Mouse (Mus musculus): ENCODE results near the gene Slc22a12. TPM values are rescaled to one million over a fixed set of nuclear protein-coding genes. Genes with fewer than 3 reads are reported as not detected.

Slc22a12 gene
- polyA plus RNA-seq, 1 experiment: not detected

DNA sequence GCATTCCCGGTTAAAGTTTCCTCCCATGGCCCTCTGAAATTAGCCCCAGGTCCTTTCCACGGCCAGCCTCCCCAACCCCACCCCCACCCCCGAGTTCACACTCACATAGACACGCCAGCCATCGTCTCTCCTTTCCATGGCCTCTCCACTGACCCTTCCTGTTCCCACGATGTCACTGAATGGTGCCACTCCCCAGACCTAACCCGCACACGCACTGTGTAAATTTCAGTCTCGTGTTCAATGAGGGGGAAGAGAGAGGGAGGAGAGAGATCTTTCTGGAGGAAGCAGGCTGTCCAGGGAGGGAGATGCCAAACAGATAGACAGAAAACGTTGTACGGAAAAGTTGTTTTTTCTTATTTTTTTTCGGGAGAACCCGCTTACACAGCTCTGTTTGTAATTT is 12.5 kb downstream of the Slc22a12 start:
- H3K27me3 ChIP-seq (ENCODE audit: control insufficient read depth, insufficient read depth, insufficient read length): peaks cover 88% of the 10 kb centered on the region
- no peaks in the 10 kb centered on the region for H3K36me3 ChIP-seq (ENCODE audit: control insufficient read depth, insufficient read depth)
- H3K79me3 ChIP-seq (ENCODE audit: low read depth): no peaks in the 10 kb centered on the region

DNA sequence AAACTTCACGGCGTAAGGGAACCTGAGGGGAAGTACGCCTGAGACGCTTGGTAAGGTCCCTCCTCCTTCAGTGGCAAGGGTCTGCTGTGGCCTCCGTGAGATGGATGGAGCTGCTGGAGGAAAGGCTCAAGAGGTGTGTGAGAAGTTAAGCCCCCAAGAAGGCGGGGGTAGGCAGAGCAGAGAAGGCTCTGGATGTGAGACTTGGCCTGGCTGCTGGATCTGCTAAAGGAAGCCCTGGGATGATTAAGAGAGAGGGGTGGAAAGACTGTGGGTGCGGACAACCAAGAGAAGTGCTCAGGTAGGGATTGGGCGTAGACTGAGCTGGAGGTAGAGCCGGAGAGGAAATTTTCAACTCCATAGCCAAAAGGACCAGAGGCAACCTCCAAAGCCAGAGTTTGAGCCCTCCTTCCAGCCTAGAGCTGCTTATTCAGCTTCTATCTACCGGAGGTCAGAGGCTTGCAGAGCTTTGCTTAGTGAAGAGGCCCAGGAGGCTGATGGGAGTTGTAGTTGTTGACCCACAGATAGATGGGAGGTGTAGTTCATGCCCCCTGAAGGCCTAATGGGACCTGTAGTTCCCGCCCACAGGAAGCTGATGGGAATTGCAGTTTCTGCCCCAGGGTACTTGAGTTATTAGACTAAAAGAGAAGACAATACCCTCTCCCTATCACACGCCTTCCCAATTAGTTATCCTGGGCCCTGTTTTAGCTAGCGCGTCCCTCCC is 13.4 kb downstream of the Slc22a12 start:
- peaks cover 81% of the 10 kb centered on the region for H3K27me3 ChIP-seq (ENCODE audit: control insufficient read depth, insufficient read depth, insufficient read length)
- no peaks in the 10 kb centered on the region for H3K36me3 ChIP-seq (ENCODE audit: control insufficient read depth, insufficient read depth)
- no peaks in the 10 kb centered on the region for H3K79me2 ChIP-seq (ENCODE audit: control insufficient read depth, insufficient read depth)
- TF ChIP-seq CTCF (IDR thresholded peaks at IDR 0.05; ENCODE audit: control insufficient read depth, insufficient read depth, insufficient read length) (no peak), MYOD1 (IDR thresholded peaks at IDR 0.05; ENCODE audit: control insufficient read depth, insufficient read length, low read depth) (no peak), MAX (IDR thresholded peaks at IDR 0.05) (no peak), CEBPB (IDR thresholded peaks at IDR 0.05; ENCODE audit: low read depth) (no peak), MYOG (IDR thresholded peaks at IDR 0.05; ENCODE audit: control insufficient read depth, extremely low read depth, insufficient read length) (no peak), USF1 (IDR thresholded peaks at IDR 0.05; ENCODE audit: low read depth) (no peak), FOSL1 (IDR thresholded peaks at IDR 0.05; ENCODE audit: insufficient read depth, low read length, poor library complexity, severe bottlenecking) (no peak)
- H3K4me3 ChIP-seq (ENCODE audit: insufficient read depth, poor library complexity, severe bottlenecking): no peak overlapping the region
- no peak overlapping the region for H3ac ChIP-seq (ENCODE audit: control insufficient read depth, insufficient read length, low read depth)
- H3K79me3 ChIP-seq (ENCODE audit: low read depth): no peaks in the 10 kb centered on the region

More for the DNA sequence above, 12.5 kb downstream of the Slc22a12 start:
- no peaks in the 10 kb centered on the region for H3K79me2 ChIP-seq (ENCODE audit: control insufficient read depth, insufficient read depth)
- no peak for TF ChIP-seq MYOG (IDR thresholded peaks at IDR 0.05; ENCODE audit: control insufficient read depth, extremely low read depth, insufficient read length)
- no peak for TF ChIP-seq CTCF (IDR thresholded peaks at IDR 0.05; ENCODE audit: control insufficient read depth, insufficient read depth, insufficient read length)
- no peak for TF ChIP-seq USF1 (IDR thresholded peaks at IDR 0.05; ENCODE audit: low read depth)
- TF ChIP-seq MYOD1 (IDR thresholded peaks at IDR 0.05; ENCODE audit: control insufficient read depth, insufficient read length, low read depth): no peak
- no peak for TF ChIP-seq FOSL1 (IDR thresholded peaks at IDR 0.05; ENCODE audit: insufficient read depth, low read length, poor library complexity, severe bottlenecking)
- TF ChIP-seq CEBPB (IDR thresholded peaks at IDR 0.05; ENCODE audit: low read depth): no peak
- no peak overlapping the region for H3K4me3 ChIP-seq (ENCODE audit: insufficient read depth, poor library complexity, severe bottlenecking)
- H3ac ChIP-seq (ENCODE audit: control insufficient read depth, insufficient read length, low read depth): no peak overlapping the region

DNA sequence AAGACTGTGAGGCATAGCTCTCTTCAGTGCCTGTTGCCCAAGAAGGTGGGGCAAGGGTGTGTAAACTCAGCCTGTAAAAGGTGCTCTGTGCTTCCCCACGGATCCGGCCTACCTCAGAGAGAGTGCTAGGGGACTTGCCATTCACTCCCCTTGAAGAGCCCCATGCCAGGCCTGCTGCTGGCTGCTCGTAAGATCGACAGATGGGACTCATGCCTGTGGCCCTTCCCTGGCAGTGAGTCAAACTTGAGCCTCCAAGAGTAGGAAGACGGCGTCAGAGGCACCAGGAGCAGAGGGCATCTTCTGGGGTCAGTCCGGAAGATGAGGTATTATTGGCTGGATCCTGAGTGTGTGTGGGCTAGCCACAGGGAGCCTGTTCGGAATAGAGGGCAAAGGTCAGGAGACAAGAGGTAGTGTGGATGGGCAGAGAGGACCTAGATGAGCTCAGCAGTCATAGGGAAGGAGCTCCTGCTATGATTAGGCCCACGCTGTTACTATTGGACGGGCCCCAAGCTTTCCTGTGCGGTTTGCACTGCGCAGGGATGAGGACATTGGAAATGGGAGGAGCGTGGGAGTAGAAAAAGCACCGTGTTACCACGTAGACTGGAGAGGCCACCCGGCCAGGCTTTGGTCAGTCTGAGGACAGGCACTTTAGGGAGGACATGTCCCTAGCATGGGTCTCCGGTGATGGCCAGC is 14.8 kb downstream of the Slc22a12 start:
- Histone ChIP-seq H3K4me3 (ENCODE audit: insufficient read depth, poor library complexity, severe bottlenecking) (no peak overlapping the region), H3K79me2 (ENCODE audit: control insufficient read depth, insufficient read depth) (no peaks in the 10 kb centered on the region), H3K36me3 (ENCODE audit: control insufficient read depth, insufficient read depth) (no peaks in the 10 kb centered on the region), H3K79me3 (ENCODE audit: low read depth) (no peaks in the 10 kb centered on the region), H3ac (ENCODE audit: control insufficient read depth, insufficient read length, low read depth) (no peak overlapping the region), H3K27me3 (ENCODE audit: control insufficient read depth, insufficient read depth, insufficient read length) (peaks cover 78% of the 10 kb centered on the region)
- no peak for TF ChIP-seq MYOG (IDR thresholded peaks at IDR 0.05; ENCODE audit: control insufficient read depth, extremely low read depth, insufficient read length)

DNA sequence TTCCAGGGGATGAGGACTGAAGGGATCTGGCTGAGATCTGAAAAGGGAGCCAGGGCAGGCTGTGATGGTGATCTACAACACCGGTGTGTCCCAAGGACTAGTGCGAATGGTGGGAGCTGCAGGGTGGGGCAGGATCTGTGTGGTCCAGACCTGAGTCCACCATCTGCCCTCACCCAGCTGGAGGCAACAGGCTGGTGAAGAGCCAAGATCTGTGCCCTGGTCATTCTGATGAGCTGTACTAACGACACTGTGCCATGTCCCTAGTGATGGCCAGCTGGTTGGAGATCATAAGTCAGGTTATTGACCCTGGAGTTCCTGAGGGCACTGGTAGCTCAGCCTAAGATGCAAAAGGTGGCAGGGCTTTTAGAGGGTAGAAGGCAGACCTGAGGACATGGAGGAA is 15.4 kb downstream of the Slc22a12 start:
- peaks cover 78% of the 10 kb centered on the region for H3K27me3 ChIP-seq (ENCODE audit: control insufficient read depth, insufficient read depth, insufficient read length)
- H3ac ChIP-seq (ENCODE audit: control insufficient read depth, insufficient read length, low read depth): no peak overlapping the region
- no peak overlapping the region for H3K4me3 ChIP-seq (ENCODE audit: insufficient read depth, poor library complexity, severe bottlenecking)
- H3K79me3 ChIP-seq (ENCODE audit: low read depth): no peaks in the 10 kb centered on the region
- TF ChIP-seq FOSL1 (IDR thresholded peaks at IDR 0.05; ENCODE audit: insufficient read depth, low read length, poor library complexity, severe bottlenecking) (no peak), USF1 (IDR thresholded peaks at IDR 0.05; ENCODE audit: low read depth) (no peak), CEBPB (IDR thresholded peaks at IDR 0.05; ENCODE audit: low read depth) (no peak), MYOD1 (IDR thresholded peaks at IDR 0.05; ENCODE audit: control insufficient read depth, insufficient read length, low read depth) (no peak), CTCF (IDR thresholded peaks at IDR 0.05; ENCODE audit: control insufficient read depth, insufficient read depth, insufficient read length) (no peak)
- no peaks in the 10 kb centered on the region for H3K36me3 ChIP-seq (ENCODE audit: control insufficient read depth, insufficient read depth)
- no peaks in the 10 kb centered on the region for H3K79me2 ChIP-seq (ENCODE audit: control insufficient read depth, insufficient read depth)

DNA sequence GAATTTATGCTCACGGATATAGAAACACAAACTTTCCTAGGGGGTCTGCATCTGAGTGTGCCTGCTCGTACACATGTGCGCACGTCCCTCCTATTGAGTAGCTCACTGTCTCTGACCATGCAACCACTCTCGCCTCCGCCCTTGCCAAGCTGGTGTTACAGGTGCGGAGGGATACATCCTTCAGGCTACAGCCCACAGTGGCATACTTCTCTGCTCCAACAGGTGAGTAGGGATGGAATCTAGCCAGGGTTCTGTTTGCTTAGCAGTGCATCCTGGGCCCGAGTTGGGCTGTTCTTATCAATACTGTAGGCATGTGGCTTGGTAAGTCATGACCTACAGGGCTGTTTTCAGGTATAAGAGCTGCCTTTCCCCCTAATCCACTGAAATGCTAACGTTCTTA is 16.8 kb downstream of the Slc22a12 start:
- H3K79me3 ChIP-seq (ENCODE audit: low read depth): no peaks in the 10 kb centered on the region
- no peaks in the 10 kb centered on the region for H3K36me3 ChIP-seq (ENCODE audit: control insufficient read depth, insufficient read depth)
- no peak overlapping the region for H3ac ChIP-seq (ENCODE audit: control insufficient read depth, insufficient read length, low read depth)
- peaks cover 73% of the 10 kb centered on the region for H3K27me3 ChIP-seq (ENCODE audit: control insufficient read depth, insufficient read depth, insufficient read length)
- H3K79me2 ChIP-seq (ENCODE audit: control insufficient read depth, insufficient read depth): no peaks in the 10 kb centered on the region
- no peak overlapping the region for H3K4me3 ChIP-seq (ENCODE audit: insufficient read depth, poor library complexity, severe bottlenecking)
- TF ChIP-seq MAX (IDR thresholded peaks at IDR 0.05) (no peak), MYOG (IDR thresholded peaks at IDR 0.05; ENCODE audit: control insufficient read depth, extremely low read depth, insufficient read length) (no peak), FOSL1 (IDR thresholded peaks at IDR 0.05; ENCODE audit: insufficient read depth, low read length, poor library complexity, severe bottlenecking) (no peak), CEBPB (IDR thresholded peaks at IDR 0.05; ENCODE audit: low read depth) (no peak), MYOD1 (IDR thresholded peaks at IDR 0.05; ENCODE audit: control insufficient read depth, insufficient read length, low read depth) (no peak), USF1 (IDR thresholded peaks at IDR 0.05; ENCODE audit: low read depth) (no peak), CTCF (IDR thresholded peaks at IDR 0.05; ENCODE audit: control insufficient read depth, insufficient read depth, insufficient read length) (no peak)

Measured in C2C12 (cell line).